Mouse (Mus musculus) colon, adult 2 months (tissue): Measurements from ENCODE around the gene Ly6g6c. TPM values are rescaled to one million over a fixed set of nuclear protein-coding genes. Genes with fewer than 3 reads are reported as not detected.

Experiments used
- polyA plus RNA-seq: library from polyadenylated mRNA; depleted of rRNA; stranded (reverse); fragments of >200 nt; gene quantifications from 2 replicates; pipeline ENCODE4 v1.2.3, GENCODE M21; 2012; rRNA removed

Gene Ly6g6c
- 5.6 and 10.4 TPM in 2 replicates for polyA plus RNA-seq

GRCm38 (mm10) chr17:35064951-35065947 lies at the start of gene Ly6g6c:
TSS of gene Ly6g6c (plus strand) at chr17:35065388.

DNA sequence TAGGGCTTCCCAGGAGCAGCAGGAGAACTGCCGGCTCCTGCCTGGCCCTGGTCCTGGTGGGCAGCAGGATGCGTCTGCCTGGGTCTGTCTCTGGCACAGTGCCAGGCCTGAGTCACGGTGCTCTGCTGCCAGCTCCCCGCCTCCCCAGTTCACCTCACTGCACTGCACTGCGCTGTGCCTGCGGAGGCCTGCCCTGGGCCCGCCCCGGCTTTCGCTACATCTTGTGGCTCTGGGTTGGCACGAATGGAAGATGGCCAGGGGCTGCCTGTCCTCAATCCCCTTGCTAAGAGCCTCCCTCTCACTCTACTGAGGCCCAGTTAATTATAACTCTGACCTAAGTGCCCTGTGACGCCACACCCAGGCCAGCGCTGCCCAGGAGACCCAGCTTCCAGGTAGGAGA lies 48.8 kb upstream of the Ly6g6c start, which contains the start of gene Vwa7:
TSS of gene Vwa7 (plus strand) at position 204 of the 400 bp plus-strand sequence.

GRCm38 (mm10) chr17:35027277-35028068 lies 37.7 kb upstream of the Ly6g6c start, which contains the start of gene Sapcd1:
TSS of gene Sapcd1 (minus strand) at chr17:35028016.

GRCm38 (mm10) chr17:35046681-35047455 lies 18.3 kb upstream of the Ly6g6c start, which contains the start of gene Msh5:
TSS of gene Msh5 (minus strand) at chr17:35046745.

DNA sequence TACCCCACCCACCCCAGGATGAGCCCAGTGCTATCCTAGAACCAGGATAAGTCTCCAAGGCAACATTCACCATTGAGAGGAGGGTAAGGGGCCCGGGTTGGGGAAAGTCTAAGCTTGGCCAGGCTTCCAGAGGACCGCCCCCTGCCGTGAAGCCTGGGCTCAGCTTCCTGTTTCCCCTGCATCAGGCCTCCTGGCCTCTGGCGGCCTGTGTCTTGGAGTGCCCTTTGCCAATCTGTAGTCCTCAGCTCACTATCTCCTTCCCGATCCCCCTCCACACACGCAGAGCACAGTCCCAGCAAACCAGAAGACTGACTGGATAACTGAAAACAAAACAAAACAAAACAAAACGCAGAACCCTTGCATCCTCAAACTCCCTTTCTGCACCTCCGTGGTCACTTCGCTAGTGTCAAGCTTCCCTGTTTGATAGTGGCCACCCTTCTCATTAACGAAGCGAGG lies 15.6 kb upstream of the Ly6g6c start, which contains the start of gene Clic1:
TSS of gene Clic1 (plus strand) at position 406 of the 456 bp plus-strand sequence.

DNA sequence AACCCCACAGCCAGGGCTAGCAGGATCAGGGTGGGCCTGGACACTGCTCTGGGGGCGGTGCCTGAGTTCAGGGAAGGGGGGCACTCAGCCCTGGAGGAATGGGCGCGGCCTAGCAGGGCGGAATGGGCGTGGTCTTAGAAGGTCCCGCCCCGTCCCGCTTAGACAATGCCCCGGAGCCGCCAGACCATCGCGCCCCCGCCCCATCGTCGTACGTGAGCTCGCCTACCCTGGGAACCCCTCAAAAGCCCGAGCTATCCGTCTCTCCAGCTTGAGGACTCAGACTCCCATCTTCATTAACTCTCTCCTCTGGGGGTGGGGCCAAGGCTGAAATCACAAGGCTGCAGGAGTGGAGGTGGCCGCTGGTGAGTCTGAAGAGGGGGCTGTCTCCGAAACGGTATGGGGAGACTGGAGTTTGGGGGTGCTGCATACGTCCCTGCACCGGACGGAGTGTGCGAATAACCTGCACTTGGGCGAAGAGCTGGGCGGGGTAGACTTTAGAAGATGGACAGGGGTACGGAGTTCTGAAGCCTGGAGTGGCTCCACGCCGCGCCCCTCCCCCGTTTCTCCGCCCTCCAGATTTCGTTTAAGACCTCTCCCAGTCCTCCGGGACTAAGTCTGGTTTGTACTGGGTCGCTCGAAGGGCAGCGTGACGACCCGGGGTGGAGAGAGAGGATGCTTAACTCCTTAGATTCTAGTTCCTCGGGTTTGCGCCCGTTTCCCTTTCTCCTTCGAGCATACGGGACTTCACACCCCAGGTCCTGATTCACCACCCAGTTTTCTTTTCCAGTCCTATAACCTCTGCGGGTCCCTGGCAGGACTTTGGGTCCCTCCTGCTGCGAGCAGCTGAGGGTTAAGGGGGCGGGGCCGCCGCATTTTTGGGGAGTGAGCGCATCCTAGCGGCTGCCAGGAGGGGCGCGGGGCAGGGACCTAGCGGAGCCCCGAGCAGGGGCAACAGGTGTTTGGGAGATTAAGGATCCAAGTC lies 6.0 kb upstream of the Ly6g6c start, which contains the start of gene Ddah2:
TSS of gene Ddah2 (plus strand) at position 125 of the 982 bp plus-strand sequence.

GRCm38 (mm10) chr17:35066084-35066483 lies 896 bp downstream of the Ly6g6c start, which contains the start of gene Mpig6b:
TSS of gene Mpig6b (minus strand) at chr17:35066184.

DNA sequence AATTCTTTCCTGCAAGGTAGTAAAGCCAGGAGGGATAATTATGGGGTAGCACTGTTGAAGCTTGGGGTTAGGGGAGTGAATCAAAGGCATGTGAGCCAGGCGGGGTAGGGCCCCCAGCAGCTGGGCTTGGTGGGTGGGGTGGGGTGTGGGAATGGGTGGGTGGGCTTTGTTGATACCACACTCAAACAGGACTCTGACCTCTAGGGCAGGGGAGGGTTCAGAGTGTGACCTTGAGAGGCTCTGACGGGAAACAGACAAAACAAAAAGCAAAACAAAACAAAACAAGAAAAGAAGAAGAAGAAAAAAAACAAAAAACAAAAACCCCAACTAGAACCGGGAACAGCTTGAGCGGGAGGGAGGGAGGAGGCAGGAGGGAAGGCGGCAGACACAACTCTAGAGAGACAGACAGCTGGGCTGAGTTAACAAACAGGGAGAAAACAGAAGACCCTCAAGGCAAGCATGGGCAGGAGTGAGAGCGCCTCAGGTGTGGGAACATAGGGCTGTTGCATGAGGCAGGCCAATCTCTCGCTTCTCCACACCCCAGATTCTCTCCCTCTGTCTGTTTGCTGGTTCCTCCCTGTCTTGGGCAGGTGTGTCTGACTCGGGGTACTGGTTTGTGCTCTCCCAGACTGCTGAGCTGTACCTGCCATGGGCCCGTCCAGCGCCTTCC lies 11.5 kb downstream of the Ly6g6c start, which contains the start of gene Ly6g6e:
TSS of gene Ly6g6e (plus strand) at position 396 of the 670 bp plus-strand sequence.

DNA sequence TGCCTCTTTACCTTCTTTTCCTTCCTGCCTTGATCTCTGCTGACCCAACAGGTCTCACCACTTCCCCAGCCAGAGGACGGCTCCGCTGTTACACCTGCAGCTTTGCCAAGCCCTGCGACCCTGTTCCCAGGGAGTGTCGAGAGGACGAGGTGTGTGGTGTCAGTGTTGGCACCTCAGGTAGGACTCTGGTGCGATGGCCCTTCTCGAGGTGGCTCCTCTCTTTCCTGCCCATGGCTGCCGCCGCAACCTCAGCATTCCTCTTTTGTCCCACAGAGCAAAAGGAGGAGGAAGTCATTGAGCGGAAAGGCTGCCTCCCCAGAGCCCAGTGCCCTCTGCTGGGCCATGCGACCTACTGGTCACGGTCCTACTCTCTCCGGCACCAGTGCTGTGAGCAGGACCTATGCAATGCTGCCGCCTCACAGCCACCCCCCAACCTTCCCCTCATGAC lies 12.6 kb downstream of the Ly6g6c start, which contains the start of gene Ly6g6d:
TSS of gene Ly6g6d (minus strand) at position 280 of the 448 bp plus-strand sequence.

DNA sequence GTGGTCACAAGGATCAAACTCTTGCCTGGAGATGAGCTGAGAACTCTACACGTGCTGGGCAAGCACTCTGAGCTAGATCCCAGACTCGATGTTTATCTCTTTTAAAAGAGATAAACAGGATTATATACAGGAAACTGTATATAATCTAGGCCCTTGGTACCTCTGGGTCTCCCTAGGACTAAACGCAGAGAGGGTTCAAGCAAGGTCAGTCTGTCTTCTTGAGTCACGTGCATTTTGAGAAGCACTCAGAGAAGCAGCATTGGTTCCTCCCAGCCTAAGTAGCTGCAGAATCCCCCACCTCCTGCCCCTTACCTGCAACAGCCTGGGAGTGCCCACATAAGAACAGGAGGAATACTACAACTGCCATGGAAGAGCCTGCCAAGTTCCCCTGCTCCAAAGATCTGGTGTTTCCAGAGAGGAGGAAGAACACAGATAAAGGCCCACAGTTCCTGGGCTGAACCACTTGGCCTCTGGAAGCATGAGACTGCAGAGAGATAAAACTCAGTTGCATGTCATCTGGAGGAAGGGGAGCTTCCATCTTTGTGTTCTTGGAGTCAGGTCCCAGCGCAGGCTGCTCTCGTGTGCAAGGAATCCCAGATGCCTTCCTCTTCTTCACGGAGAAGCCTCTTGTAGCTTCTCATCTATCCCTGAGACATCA lies 20.1 kb downstream of the Ly6g6c start, which contains the start of gene Ly6g6f:
TSS of gene Ly6g6f (minus strand) at position 403 of the 658 bp plus-strand sequence.

DNA sequence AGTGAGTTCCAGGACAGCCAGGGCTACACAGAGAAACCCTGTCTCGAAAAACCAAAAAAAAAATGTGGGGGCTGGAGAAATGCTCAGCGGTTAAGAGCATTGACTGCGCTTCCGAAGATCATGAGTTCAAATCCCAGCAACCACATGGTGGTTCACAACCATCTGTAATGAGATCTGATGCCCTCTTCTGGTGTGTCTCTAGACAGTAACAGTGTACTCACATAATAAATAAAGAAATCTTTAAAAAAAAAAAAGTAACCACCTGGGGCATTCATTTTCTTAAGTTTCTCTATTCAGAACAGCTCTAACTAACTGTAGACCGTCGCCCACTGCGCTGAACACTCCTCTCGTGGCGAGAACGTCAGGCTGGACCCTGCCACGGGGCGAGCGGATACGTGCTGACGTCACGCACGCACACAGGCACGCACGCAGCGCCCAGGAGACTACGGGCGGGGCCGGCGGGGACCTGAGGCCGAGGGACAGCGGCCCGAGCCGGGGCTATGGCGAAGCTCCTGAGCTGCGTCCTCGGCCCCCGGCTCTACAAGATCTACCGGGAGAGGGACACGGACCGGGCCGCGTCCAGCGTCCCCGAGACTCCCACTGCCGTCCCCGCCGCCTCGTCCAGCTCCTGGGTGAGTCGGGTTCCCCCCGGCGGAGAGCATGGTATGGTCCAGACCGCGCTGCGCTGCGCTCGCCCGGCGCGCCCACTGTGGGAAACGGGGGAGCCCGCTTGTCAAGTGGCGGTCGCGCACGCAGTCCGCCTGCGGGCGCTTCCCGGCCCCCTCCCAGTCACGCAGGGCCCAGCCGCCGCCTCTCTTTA lies 23.8 kb downstream of the Ly6g6c start, which contains the start of gene Abhd16a:
TSS of gene Abhd16a (plus strand) at position 439 of the 820 bp plus-strand sequence.

DNA sequence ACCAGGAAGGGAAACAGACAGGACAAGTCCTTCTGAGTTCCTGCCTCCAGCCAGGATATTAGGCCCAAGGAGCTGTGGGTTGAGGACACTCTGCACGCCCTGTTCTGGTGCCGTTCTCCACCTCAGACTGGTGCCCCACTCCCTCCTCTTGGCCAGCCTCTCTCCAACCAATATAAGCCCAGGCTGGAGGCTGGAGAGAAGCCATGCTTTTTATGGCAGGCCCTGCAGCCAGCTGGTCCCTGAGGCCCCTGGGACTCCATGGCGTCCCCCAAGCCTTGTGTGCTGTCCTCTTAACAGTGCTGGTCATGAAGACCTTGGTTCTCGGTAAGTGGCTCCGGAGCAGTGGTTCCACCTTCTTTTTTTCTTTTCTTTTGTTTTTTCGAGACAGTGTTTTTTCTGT lies 42.9 kb downstream of the Ly6g6c start, which contains the start of gene Ly6g5c:
TSS of gene Ly6g5c (plus strand) at position 183 of the 400 bp plus-strand sequence.

DNA sequence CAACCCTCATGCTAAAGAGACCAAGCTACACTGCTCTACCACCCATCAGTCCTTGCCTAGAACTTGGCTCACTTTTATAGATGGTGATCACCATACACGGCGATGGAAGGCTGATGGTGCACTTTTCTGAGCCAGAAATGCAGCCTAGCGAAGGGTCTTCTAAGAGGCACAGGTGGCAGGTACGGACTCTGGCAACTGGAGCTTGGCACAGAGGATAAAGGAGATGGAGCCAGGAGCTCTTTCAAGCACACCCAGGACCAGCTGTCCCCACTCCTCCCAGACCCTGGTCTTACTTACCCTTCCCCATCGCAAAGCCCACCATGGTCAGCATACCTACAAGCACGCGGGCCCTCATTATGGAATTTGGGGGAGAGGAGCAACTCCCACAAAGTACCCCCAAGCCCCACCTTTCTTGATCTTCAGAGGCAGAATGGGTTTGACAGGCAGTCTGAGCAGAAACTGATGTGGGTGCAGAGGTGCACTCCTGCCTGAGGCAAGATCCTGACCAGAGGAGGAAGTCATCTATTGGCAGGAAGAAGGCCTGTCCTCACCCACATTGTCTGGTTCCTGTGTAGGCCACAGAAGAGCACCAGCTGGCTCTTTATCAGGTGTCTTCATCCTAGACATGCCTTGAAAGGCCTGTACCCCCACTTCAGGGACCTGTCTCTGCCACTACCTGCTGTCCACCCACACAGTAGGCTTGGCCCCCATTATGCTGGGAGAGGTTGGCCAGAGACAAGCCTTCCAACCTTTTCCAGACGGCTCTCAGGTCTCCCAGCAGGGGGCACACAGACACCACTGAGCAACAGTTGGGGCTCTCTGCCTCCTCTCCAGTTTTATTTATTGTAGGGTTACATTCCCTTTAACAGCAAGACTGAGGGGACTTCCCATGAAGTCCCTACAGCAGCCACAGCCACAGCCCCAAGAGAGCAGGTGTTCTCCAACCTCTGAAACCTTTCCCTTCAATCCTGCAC lies 50.1 kb downstream of the Ly6g6c start, which contains the start of gene Ly6g5b:
TSS of gene Ly6g5b (minus strand) at position 383 of the 974 bp plus-strand sequence.

